Mouse (Mus musculus): Measurements from ENCODE around the gene Rnaseh2c.

- TF ChIP-seq POLR2A (IDR thresholded peaks at IDR 0.05; ENCODE audit: extremely low read depth, insufficient read depth, low read length) (no peak), CTCF (IDR thresholded peaks at IDR 0.05; ENCODE audit: extremely low read depth, insufficient read depth, low read length) (no peak)
Observed at GRCm38 (mm10) chr19:5559229-5559628, 42.4 kb upstream of the Rnaseh2c start.
